In the genomic region with DNA sequence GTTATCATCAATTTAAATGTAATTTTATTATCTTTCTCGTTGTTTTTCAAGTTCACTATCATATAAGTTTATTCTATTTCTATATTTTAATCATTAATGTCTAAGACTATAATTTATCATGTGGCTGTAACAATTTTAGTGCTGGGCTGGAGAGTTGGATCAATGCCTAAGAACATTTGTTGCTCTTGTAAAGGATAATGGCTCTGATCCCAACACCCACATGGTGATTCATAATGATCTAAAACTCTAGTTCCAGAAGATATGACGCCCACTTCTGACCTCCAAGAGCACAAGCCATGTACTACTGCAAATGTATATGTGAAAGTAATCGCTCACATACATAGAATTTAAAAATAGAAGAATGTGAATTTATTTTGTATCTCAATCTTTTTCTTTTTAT, we compare ENCODE assay signal across 16 mouse cellular contexts.
"Had no signal": no experiment of that assay in that cellular context is flagged by ENCODE, and none has a peak within 500 bp of the region (broad histone marks: within the 10 kb centered on the region; RNA-seq: fewer than 3 reads in every experiment).

No protein-coding gene starts in this region.

- ATAC-seq: intestine, embryonic 15.5 days; midbrain, embryonic 16.5 days had no signal

- H3K9ac ChIP-seq: hindbrain, embryonic 14.5 days; intestine, embryonic 15.5 days; liver, embryonic 15.5 days; lung, embryonic 15.5 days; neural tube, embryonic 13.5 days; stomach, embryonic 15.5 days had no signal

- H3K4me2 ChIP-seq: hindbrain, embryonic 14.5 days; intestine, embryonic 15.5 days; liver, embryonic 11.5 days; liver, embryonic 15.5 days; lung, embryonic 15.5 days; midbrain, embryonic 11.5 days; neural tube, embryonic 13.5 days; stomach, embryonic 15.5 days had no signal

- H3K36me3 ChIP-seq: intestine, embryonic 15.5 days; limb, embryonic 10.5 days; liver, embryonic 15.5 days; lung, embryonic 15.5 days; neural tube, embryonic 13.5 days; stomach, embryonic 15.5 days had no signal

- DNase-seq: kidney, adult 18-20 months; kidney, postnatal 25 days; lung, postnatal 14 days; thymus, postnatal 36 days had no signal

- H3K9me3 ChIP-seq: intestine, embryonic 15.5 days; limb, embryonic 10.5 days; liver, embryonic 15.5 days; lung, embryonic 15.5 days; megakaryocyte, embryonic 14.5 days; neural tube, embryonic 13.5 days; stomach, embryonic 15.5 days had no signal

- H3K27me3 ChIP-seq: intestine, embryonic 15.5 days; liver, embryonic 15.5 days; lung, embryonic 15.5 days; megakaryocyte, embryonic 14.5 days; neural tube, embryonic 13.5 days; stomach, embryonic 15.5 days had no signal

- H3K4me3 ChIP-seq: intestine, embryonic 15.5 days; limb, embryonic 10.5 days; liver, embryonic 15.5 days; lung, embryonic 15.5 days; megakaryocyte, embryonic 14.5 days; neural tube, embryonic 13.5 days; stomach, embryonic 15.5 days had no signal

- H3K27ac ChIP-seq: hindbrain, embryonic 14.5 days; intestine, embryonic 15.5 days; limb, embryonic 10.5 days; liver, embryonic 15.5 days; lung, embryonic 15.5 days; macrophage; neural tube, embryonic 13.5 days; stomach, embryonic 15.5 days had no signal

- H3K4me1 ChIP-seq: intestine, embryonic 15.5 days; limb, embryonic 10.5 days; liver, embryonic 15.5 days; lung, embryonic 15.5 days; megakaryocyte, embryonic 14.5 days; neural tube, embryonic 13.5 days; stomach, embryonic 15.5 days had no signal
